Mouse (Mus musculus) T-helper 1 cell (primary cell): ENCODE data around the gene Fli1.

Source experiments
- in situ Hi-C: fragments of 300-600 bp; cut with MboI, MseI; formaldehyde crosslinking; loops from one replicate; pipeline ENCODE4 v1.15.1; 2025; ENCODE audit warnings: high pct_unique_total_duplicates

Fli1 gene

GRCm38 (mm10) chr9:32542212-32543039, at the start of gene Fli1:
Gene Fli1 (minus strand): TSS chr9:32542861.
- in situ Hi-C loops: loop anchor here (5.0 kb wide), 1 partner anchor 55 kb away; no protein-coding TSS in a partner anchor

- in situ Hi-C loops: loop anchor here (10.0 kb wide), 1 partner anchor 123 kb away; no protein-coding TSS in a partner anchor
These were observed 49.3 kb upstream of the Fli1 start for GRCm38 (mm10) chr9:32591732-32592582.

GRCm38 (mm10) chr9:32590571-32590970, 47.9 kb upstream of the Fli1 start:
- in situ Hi-C loops: loop anchor here (10.0 kb wide), 1 partner anchor 124 kb away; no protein-coding TSS in a partner anchor

GRCm38 (mm10) chr9:32589900-32590299, 47.2 kb upstream of the Fli1 start:
- in situ Hi-C loops: loop anchor here (5.0 to 10.0 kb wide), 5 partner anchors 125 to 657 kb away; no protein-coding TSS in a partner anchor

GRCm38 (mm10) chr9:32585357-32585756, 42.7 kb upstream of the Fli1 start:
- in situ Hi-C loops: loop anchor here (5.0 kb wide), 4 partner anchors 178 to 662 kb away; no protein-coding TSS in a partner anchor

- in situ Hi-C loops: no loop called here
These were observed 41.2 kb upstream of the Fli1 start for GRCm38 (mm10) chr9:32583905-32584304.

- in situ Hi-C loops: no loop called here
These were observed 39.4 kb upstream of the Fli1 start for GRCm38 (mm10) chr9:32581851-32582573.

GRCm38 (mm10) chr9:32578411-32578810, 35.8 kb upstream of the Fli1 start:
- in situ Hi-C loops: no loop called here

- in situ Hi-C loops: loop anchor here (25.0 kb wide), 1 partner anchor 311 kb away; no protein-coding TSS in a partner anchor
These were observed 31.0 kb upstream of the Fli1 start for GRCm38 (mm10) chr9:32573638-32574037.

GRCm38 (mm10) chr9:32571676-32572075, 29.0 kb upstream of the Fli1 start:
- in situ Hi-C loops: loop anchor here (25.0 kb wide), 1 partner anchor 309 kb away; no protein-coding TSS in a partner anchor

- in situ Hi-C loops: loop anchor here (25.0 kb wide), 1 partner anchor 308 kb away; no protein-coding TSS in a partner anchor
These were observed 27.9 kb upstream of the Fli1 start for GRCm38 (mm10) chr9:32570547-32570946.

GRCm38 (mm10) chr9:32569261-32569660, 26.6 kb upstream of the Fli1 start:
- in situ Hi-C loops: loop anchor here (25.0 kb wide), 1 partner anchor 307 kb away; no protein-coding TSS in a partner anchor

GRCm38 (mm10) chr9:32567603-32568002, 24.9 kb upstream of the Fli1 start:
- in situ Hi-C loops: loop anchor here (25.0 kb wide), 1 partner anchor 305 kb away; no protein-coding TSS in a partner anchor

GRCm38 (mm10) chr9:32565309-32565708, 22.6 kb upstream of the Fli1 start:
- in situ Hi-C loops: loop anchor here (25.0 kb wide), 1 partner anchor 303 kb away; no protein-coding TSS in a partner anchor

GRCm38 (mm10) chr9:32562837-32563236, 20.2 kb upstream of the Fli1 start:
- in situ Hi-C loops: loop anchor here (5.0 to 25.0 kb wide), 2 partner anchors 166 to 301 kb away; no protein-coding TSS in a partner anchor

- in situ Hi-C loops: loop anchor here (5.0 to 25.0 kb wide), 2 partner anchors 165 to 300 kb away; no protein-coding TSS in a partner anchor
These were observed 19.7 kb upstream of the Fli1 start for GRCm38 (mm10) chr9:32562409-32562808.

GRCm38 (mm10) chr9:32561190-32561890, 18.7 kb upstream of the Fli1 start:
- in situ Hi-C loops: loop anchor here (5.0 to 25.0 kb wide), 2 partner anchors 164 to 299 kb away; no protein-coding TSS in a partner anchor

GRCm38 (mm10) chr9:32559859-32560258, 17.2 kb upstream of the Fli1 start:
- in situ Hi-C loops: loop anchor here (5.0 to 25.0 kb wide), 3 partner anchors 163 to 405 kb away; no protein-coding TSS in a partner anchor

GRCm38 (mm10) chr9:32559454-32559853, 16.8 kb upstream of the Fli1 start:
- in situ Hi-C loops: loop anchor here (10.0 to 25.0 kb wide), 2 partner anchors 297 to 405 kb away; no protein-coding TSS in a partner anchor

GRCm38 (mm10) chr9:32556313-32556712, 13.7 kb upstream of the Fli1 start:
- in situ Hi-C loops: loop anchor here (10.0 to 25.0 kb wide), 2 partner anchors 294 to 402 kb away; no protein-coding TSS in a partner anchor
